Mouse (Mus musculus): ENCODE measurements at regions not wholly inside any gene's neighbourhood (a gene's known extent, or its start where the extent isn't known, plus 50 kb on each side); places are given as distances from the start of the nearest gene placed in this dataset.

GRCm38 (mm10) chr15:64520568-64520967, 296.9 kb upstream of the Gm21798 start:
- DNase-seq (ENCODE audit: low spot score in 2 of 2), result no peak

GRCm38 (mm10) chr15:64532260-64533120, 285.0 kb upstream of the Gm21798 start:
- no peak for DNase-seq (ENCODE audit: low spot score in 2 of 2)

GRCm38 (mm10) chr15:64533169-64533795, 284.2 kb upstream of the Gm21798 start:
- DNase-seq (ENCODE audit: low spot score in 2 of 2), result no peak

DNA sequence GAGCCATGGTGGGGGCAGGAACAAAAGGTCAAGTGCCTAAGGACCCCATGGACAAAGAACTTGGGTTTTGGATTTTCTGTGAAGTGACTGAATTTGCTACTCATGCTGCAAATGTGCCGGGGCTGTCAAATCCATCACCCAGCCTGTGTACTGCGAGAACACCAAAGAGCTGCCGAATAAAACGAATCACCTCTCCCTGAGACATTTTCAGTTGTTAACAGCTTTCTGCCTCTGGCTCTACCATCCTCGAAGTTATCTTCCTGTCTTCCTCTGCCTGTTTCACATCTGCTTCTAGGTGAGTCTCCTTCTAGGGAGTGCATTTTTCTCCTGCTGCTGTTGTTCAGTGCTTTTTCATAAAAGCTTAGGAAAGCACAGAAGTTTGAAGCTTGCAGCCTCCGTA, 283.3 kb upstream of the Gm21798 start:
- DNase-seq (ENCODE audit: low spot score in 2 of 2), result no peak

- no peak for DNase-seq (ENCODE audit: low spot score in 2 of 2)
These were observed 282.3 kb upstream of the Gm21798 start for GRCm38 (mm10) chr15:64535160-64535559.

- no peak for DNase-seq (ENCODE audit: low spot score in 2 of 2)
These were observed 276.1 kb upstream of the Gm21798 start for GRCm38 (mm10) chr15:64541395-64541794.

GRCm38 (mm10) chr15:64542250-64542901, 275.1 kb upstream of the Gm21798 start:
- DNase-seq (ENCODE audit: low spot score in 2 of 2), result no peak

GRCm38 (mm10) chr15:64542908-64543307, 274.6 kb upstream of the Gm21798 start:
- DNase-seq (ENCODE audit: low spot score in 2 of 2), result no peak

DNA sequence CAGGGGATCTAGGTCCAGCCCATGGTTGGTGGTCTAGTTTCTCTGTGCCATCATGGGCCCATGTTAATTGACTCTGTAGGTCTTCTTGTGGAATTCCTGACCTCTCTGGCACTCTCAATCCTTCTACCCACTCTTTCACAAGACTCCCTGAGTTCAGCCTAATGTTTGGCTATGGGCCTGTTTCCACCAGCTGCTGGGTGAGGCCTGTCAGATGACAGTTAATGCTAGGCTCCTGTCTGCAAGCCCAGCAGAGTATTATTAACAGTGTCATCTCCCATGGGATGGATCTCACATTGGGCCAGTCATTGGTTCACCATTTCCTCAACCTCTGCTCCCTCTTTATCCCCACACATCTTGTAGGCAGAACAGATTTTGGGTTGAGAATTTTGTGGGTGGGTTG, 271.5 kb upstream of the Gm21798 start:
- DNase-seq (ENCODE audit: low spot score in 2 of 2), result no peak

DNA sequence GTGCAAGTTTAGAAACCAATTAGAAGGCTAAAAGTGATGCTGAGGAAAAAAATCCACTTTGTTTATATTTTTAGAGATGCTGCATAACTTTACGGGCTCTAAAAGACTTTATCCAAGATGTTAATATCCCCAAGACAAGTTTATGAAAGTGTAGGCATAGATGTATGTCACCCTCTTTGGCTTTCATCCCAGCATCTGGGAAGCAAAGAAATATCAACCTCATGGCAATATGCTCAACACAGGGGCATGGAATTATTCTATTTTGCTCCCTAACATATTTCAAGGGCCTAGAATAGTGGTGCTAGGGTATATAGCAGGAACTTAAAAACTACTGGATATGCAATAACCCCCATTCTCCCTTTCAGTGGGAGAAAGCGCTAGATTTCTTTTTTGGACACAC, 260.0 kb upstream of the Gm21798 start:
- no peak for DNase-seq (ENCODE audit: low spot score in 2 of 2)

DNA sequence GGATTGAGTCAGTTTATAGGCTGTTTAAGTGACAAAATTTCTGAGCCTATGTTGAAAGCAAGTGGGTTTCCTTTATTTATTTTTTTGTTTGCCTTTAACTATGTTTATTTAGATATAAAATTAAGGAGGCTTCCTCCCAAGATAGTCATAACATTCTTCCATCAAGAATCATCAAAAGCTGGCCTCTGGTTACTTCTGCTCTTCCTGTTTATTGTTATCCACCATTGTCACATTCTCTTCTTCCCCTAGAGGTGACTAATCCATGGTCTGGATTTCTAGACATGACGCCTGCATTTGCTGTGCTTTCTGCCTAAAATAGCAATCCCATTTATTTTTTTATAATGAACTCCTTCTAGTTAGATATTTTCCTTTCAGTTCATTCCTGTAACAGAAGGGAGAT, 259.3 kb upstream of the Gm21798 start:
- no peak for DNase-seq (ENCODE audit: low spot score in 2 of 2)

DNA sequence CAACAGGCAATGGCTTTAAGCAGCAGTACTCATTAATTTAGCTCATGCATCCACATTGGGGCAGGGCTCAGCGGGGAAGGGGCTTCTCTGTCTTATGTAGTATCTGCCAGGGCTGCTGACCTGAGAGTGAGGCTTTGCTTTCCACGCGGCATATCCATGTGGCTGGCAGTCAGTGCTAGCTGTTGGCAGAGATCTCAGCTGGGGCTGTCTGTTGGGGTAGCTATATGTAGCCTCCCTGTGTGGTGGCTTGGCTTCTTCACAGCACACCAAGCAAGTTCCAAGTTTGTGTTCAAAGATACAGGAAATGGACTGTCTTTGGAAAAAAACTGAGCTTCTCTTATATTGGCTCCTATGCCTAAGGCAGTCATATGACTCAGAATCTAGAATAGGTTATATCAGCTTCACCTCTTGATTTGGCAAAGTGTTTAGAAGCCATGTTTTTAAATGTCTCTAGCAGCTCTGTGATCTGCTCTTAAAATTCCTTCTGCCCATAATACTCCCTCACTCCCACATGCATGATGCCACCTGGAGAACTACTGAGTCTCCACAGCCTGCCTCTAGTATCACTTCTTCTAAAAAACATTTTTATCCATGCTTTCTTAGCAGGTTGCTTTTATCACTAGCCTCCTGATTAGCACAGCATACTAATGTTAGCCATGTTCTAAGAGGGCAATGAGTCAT, 254.9 kb upstream of the Gm21798 start:
- no peak for DNase-seq (ENCODE audit: low spot score in 2 of 2)

GRCm38 (mm10) chr15:64564703-64565102, 252.8 kb upstream of the Gm21798 start:
- no peak for DNase-seq (ENCODE audit: low spot score in 2 of 2)

- DNase-seq (ENCODE audit: low spot score in 2 of 2), result no peak
These were observed 240.5 kb upstream of the Gm21798 start for GRCm38 (mm10) chr15:64576891-64577535.

DNA sequence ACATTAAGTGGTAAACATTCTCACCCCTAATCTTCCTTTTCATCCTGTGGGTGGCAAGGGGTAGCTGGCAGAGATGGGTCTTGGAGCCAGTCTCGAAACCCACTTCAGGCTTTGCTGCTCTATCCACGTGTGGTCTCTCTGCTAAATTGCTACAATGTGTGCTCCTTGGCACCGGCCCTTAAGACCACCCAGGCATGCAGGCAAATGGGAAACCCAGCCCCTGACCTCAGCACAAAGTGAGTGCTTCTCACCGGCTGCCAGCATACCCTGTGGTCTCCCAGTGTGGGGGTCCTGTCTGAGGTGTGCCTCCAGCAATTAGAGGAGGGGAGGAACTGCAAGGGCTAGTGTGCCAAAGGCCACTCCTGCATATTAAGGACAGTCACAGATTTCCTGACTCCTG, 238.5 kb upstream of the Gm21798 start:
- DNase-seq (ENCODE audit: low spot score in 2 of 2), result no peak

GRCm38 (mm10) chr15:64580481-64580880, 237.0 kb upstream of the Gm21798 start:
- no peak for DNase-seq (ENCODE audit: low spot score in 2 of 2)

GRCm38 (mm10) chr15:64581046-64581445, 236.4 kb upstream of the Gm21798 start:
- DNase-seq (ENCODE audit: low spot score in 2 of 2), result no peak

- DNase-seq (ENCODE audit: low spot score in 2 of 2), result no peak
These were observed 233.4 kb upstream of the Gm21798 start for GRCm38 (mm10) chr15:64584129-64584528.

GRCm38 (mm10) chr15:64586776-64587175, 230.7 kb upstream of the Gm21798 start:
- no peak for DNase-seq (ENCODE audit: low spot score in 2 of 2)

- no peak for DNase-seq (ENCODE audit: low spot score in 2 of 2)
These were observed 227.2 kb upstream of the Gm21798 start for GRCm38 (mm10) chr15:64590092-64590881.

DNA sequence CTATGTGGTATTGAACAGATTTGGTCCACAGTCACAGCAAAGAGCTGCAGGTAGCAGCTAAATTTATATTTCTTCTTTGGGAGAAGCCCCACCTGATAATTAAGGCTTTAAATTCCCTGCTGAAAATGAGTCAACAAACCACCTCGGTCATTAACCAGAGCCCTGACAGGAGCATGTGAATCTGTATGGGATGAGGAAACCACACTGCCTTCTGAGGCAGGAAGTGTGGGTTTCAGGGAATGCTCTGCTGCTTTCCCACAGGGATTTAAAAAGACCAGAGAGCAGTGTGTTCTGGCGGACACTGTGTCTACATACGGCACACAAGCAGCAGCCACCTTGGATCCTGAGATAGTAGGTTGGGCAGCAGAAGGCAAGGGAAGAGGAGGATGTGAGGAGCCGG, 204.0 kb upstream of the Gm21798 start:
- DNase-seq (ENCODE audit: low spot score in 2 of 2), result no peak
